In the genomic region with DNA sequence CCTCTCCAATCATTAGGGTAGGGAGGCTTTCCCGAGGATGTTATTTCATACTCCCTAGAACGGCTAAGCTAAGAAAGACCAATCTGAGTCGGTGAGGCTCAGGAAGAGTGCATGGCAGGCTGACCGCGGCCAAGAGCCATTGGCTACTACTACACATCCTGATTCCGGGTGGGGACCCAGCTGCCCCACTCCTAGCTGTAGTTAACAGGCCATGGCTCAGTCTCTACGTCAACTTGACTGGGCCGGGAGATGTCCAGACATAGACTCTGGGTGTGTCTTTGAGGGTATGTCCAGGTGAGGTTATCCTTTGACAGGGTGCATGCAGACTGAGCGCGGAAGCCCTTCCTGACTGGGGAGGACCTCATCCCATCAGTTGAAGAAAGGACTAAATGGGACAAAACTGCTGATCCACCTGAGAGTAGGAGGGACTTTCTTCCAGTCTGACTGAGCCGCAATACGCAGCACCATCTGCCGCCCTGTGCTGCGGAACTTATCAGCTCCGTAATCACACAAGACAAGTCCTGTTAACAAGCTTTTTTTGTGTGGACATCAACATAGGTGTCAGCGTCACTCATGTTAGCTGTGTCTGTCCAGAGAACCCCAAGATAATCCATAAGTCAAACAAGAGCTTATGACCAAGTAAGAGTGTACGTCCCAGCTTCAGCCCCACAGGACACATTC, we compare ENCODE assay signal across 13 mouse cellular contexts. TPM values are rescaled to one million over a fixed set of nuclear protein-coding genes. Genes with fewer than 3 reads are reported as not detected.
DNase-seq lines count a peak whose midpoint lies in the region; ATAC-seq and TF ChIP-seq lines count a peak whose summit lies in the region.
"Had no signal": no experiment of that assay in that cellular context is flagged by ENCODE, and none has a peak within 500 bp of the region (broad histone marks: within the 10 kb centered on the region; RNA-seq: fewer than 3 reads in every experiment).

No protein-coding gene starts in this region.

- peak; percentile 91 for DNase-seq in heart, adult 11 months
- no peak for DNase-seq in heart, postnatal 10 days
- no peak for DNase-seq in kidney, postnatal 36 days
- DNase-seq in stomach, postnatal 0 days (ENCODE audit: low spot score) = no peak
- DNase-seq: adrenal gland, adult 2 months; cerebellum, adult 2 months; gastrocnemius, postnatal 36 days; layer of hippocampus, adult 9-11 months had no signal

- peaks cover 8% of the 10 kb centered on the region for H3K36me3 ChIP-seq in kidney, embryonic 15.5 days
- H3K36me3 ChIP-seq in stomach, embryonic 15.5 days = no peaks in the 10 kb centered on the region
- H3K36me3 ChIP-seq in stomach, postnatal 0 days (ENCODE audit: control insufficient read depth, insufficient read depth, low read length) = no peaks in the 10 kb centered on the region
- H3K36me3 ChIP-seq in stomach, embryonic 16.5 days (ENCODE audit: control insufficient read depth, insufficient read depth, low read length) = no peaks in the 10 kb centered on the region
- H3K36me3 ChIP-seq in forebrain, embryonic 13.5 days (ENCODE audit: poor library complexity, severe bottlenecking) = 0 out of 2 replicates have a peak, but pooled peaks cover 1% of the 10 kb centered on the region
- H3K36me3 ChIP-seq: liver, embryonic 15.5 days had no signal

- no peak for TF ChIP-seq CTCF in stomach, postnatal 0 days (IDR thresholded peaks at IDR 0.05; ENCODE audit: low read depth)

- H3K9me3 ChIP-seq in kidney, embryonic 15.5 days (replicated peaks) = peaks cover 9% of the 10 kb centered on the region; the same call in 1 of the 2 replicates
- H3K9me3 ChIP-seq in stomach, embryonic 15.5 days = 0 out of 2 replicates have a peak, but pooled peaks cover 2% of the 10 kb centered on the region
- no peaks in the 10 kb centered on the region for H3K9me3 ChIP-seq in stomach, postnatal 0 days (ENCODE audit: control insufficient read depth, low read length)
- H3K9me3 ChIP-seq in stomach, embryonic 16.5 days (replicated peaks; ENCODE audit: control insufficient read depth, low read length) = peaks cover 5% of the 10 kb centered on the region; the same call in 1 of the 2 replicates
- peaks cover 9% of the 10 kb centered on the region; the same call in 1 of the 2 replicates for H3K9me3 ChIP-seq in forebrain, embryonic 13.5 days (replicated peaks)
- H3K9me3 ChIP-seq: liver, embryonic 15.5 days had no signal

- H3K27ac ChIP-seq in kidney, embryonic 15.5 days = peak overlapping the region; percentile 96
- peak overlapping the region; percentile 13; the same call in 1 of the 2 replicates for H3K27ac ChIP-seq in stomach, embryonic 15.5 days
- H3K27ac ChIP-seq in stomach, postnatal 0 days (replicated peaks) = no peak overlapping the region
- 0 out of 2 replicates have a peak overlapping the region, but pooled peaks have one; percentile 26 for H3K27ac ChIP-seq in stomach, embryonic 16.5 days (ENCODE audit: low read length)
- no peak overlapping the region for H3K27ac ChIP-seq in forebrain, embryonic 13.5 days

- H3K27me3 ChIP-seq in kidney, embryonic 15.5 days = no peaks in the 10 kb centered on the region; the same call in 1 of the 2 replicates
- no peaks in the 10 kb centered on the region for H3K27me3 ChIP-seq in stomach, embryonic 15.5 days (replicated peaks)
- no peaks in the 10 kb centered on the region for H3K27me3 ChIP-seq in stomach, postnatal 0 days (ENCODE audit: control insufficient read depth, insufficient read depth, low read length)
- no peaks in the 10 kb centered on the region for H3K27me3 ChIP-seq in stomach, embryonic 16.5 days (ENCODE audit: control insufficient read depth, insufficient read depth, low read length)
- no peaks in the 10 kb centered on the region for H3K27me3 ChIP-seq in forebrain, embryonic 13.5 days

- ATAC-seq in kidney, embryonic 15.5 days (replicated peaks; ENCODE audit: low FRiP score) = no peak
- no peak for ATAC-seq in stomach, embryonic 15.5 days (ENCODE audit: insufficient read depth, low FRiP score, low read depth)
- ATAC-seq in stomach, postnatal 0 days (ENCODE audit: low FRiP score, low TSS enrichment) = no peak
- no peak for ATAC-seq in stomach, embryonic 16.5 days (ENCODE audit: insufficient read depth, low FRiP score)
- no peak for ATAC-seq in forebrain, embryonic 13.5 days

- peaks cover 85% of the 10 kb centered on the region for H3K4me1 ChIP-seq in kidney, embryonic 15.5 days
- H3K4me1 ChIP-seq in stomach, embryonic 15.5 days = peaks cover 41% of the 10 kb centered on the region
- H3K4me1 ChIP-seq in stomach, postnatal 0 days (replicated peaks; ENCODE audit: control insufficient read depth, insufficient read depth) = 0 out of 2 replicates have a peak, but pooled peaks cover 7% of the 10 kb centered on the region
- peaks cover 21% of the 10 kb centered on the region for H3K4me1 ChIP-seq in stomach, embryonic 16.5 days (ENCODE audit: control insufficient read depth, insufficient read depth, low read length)
- H3K4me1 ChIP-seq in forebrain, embryonic 13.5 days = peaks cover 37% of the 10 kb centered on the region

- TF ChIP-seq EP300 in stomach, postnatal 0 days (optimal IDR thresholded peaks at IDR 0.05) = no peak

- 64% methylated on average over 17 of the region's 17 CpGs for WGBS in kidney, embryonic 15.5 days
- WGBS in stomach, embryonic 15.5 days = 82% methylated on average over 17 of the region's 17 CpGs
- WGBS in stomach, postnatal 0 days = 79% methylated on average over 17 of the region's 17 CpGs
- WGBS in stomach, embryonic 16.5 days = 78% methylated on average over 17 of the region's 17 CpGs
- WGBS in forebrain, embryonic 13.5 days = 93% methylated on average over 17 of the region's 17 CpGs

- intact Hi-C loops in heart, postnatal 10 days (cut with DNase I) = no loop called here

- peak overlapping the region; percentile 24 for H3K4me2 ChIP-seq in kidney, embryonic 15.5 days
- peak overlapping the region; percentile 1; the same call in 1 of the 2 replicates for H3K4me2 ChIP-seq in stomach, embryonic 15.5 days
- no peak overlapping the region for H3K4me2 ChIP-seq in stomach, postnatal 0 days (replicated peaks; ENCODE audit: low read depth)
- H3K4me2 ChIP-seq in stomach, embryonic 16.5 days (ENCODE audit: low read depth, low read length) = no peak overlapping the region
- H3K4me2 ChIP-seq in forebrain, embryonic 13.5 days = no peak overlapping the region
- H3K4me2 ChIP-seq: liver, embryonic 15.5 days had no signal

- 0 out of 2 replicates have a peak overlapping the region, but pooled peaks have one; percentile 14 for H3K9ac ChIP-seq in kidney, embryonic 15.5 days
- no peak overlapping the region for H3K9ac ChIP-seq in stomach, embryonic 15.5 days
- no peak overlapping the region for H3K9ac ChIP-seq in stomach, postnatal 0 days (ENCODE audit: low read length)
- H3K9ac ChIP-seq in stomach, embryonic 16.5 days (ENCODE audit: low read length) = no peak overlapping the region; the same call in 1 of the 2 replicates
- no peak overlapping the region for H3K9ac ChIP-seq in forebrain, embryonic 13.5 days
- H3K9ac ChIP-seq: liver, embryonic 15.5 days had no signal

- no peak overlapping the region for H3K4me3 ChIP-seq in kidney, embryonic 15.5 days (replicated peaks)
- no peak overlapping the region for H3K4me3 ChIP-seq in stomach, embryonic 15.5 days (replicated peaks)
- no peak overlapping the region for H3K4me3 ChIP-seq in stomach, postnatal 0 days (ENCODE audit: low read depth, low read length)
- no peak overlapping the region for H3K4me3 ChIP-seq in stomach, embryonic 16.5 days (replicated peaks; ENCODE audit: low read length)
- H3K4me3 ChIP-seq in forebrain, embryonic 13.5 days = no peak overlapping the region
- H3K4me3 ChIP-seq: liver, embryonic 15.5 days had no signal

RNA-seq across cellular contexts. Expression of gene Bahcc1, which starts 14.4 kb away (rescaled TPM):
- 10 to 100 TPM in 1 of 2 experiments, 1 to 10 TPM in 1; 8.8 to 14.1 TPM for total RNA-seq in heart, postnatal 10 days (2021)
- polyA plus RNA-seq in kidney, embryonic 15.5 days (2015; fragmentation: Nextera tagmentation; extraction: Ambion mirVana) = 11.8 and 14.1 TPM in 2 replicates
- polyA plus RNA-seq in stomach, embryonic 15.5 days (2015; fragmentation: Nextera tagmentation; extraction: Ambion mirVana) = 7.2 and 7.9 TPM in 2 replicates
- polyA plus RNA-seq in stomach, postnatal 0 days (2015; fragmentation: Nextera tagmentation; extraction: Ambion mirVana) = 2.7 and 2.9 TPM in 2 replicates
- polyA plus RNA-seq in stomach, embryonic 16.5 days (2015; fragmentation: Nextera tagmentation; extraction: Ambion mirVana) = 4.5 and 5.6 TPM in 2 replicates
- 17.2 TPM in 2 replicates for polyA plus RNA-seq in forebrain, embryonic 13.5 days (2015; fragmentation: Nextera tagmentation; extraction: Ambion mirVana)

Comparison
In these comparisons a context has a peak if more than half of its experiments do, and no peak if none do; other contexts are left out.
1. H3K27ac ChIP-seq: peak in kidney, embryonic 15.5 days (single experiment), stomach, embryonic 15.5 days (single experiment) and stomach, embryonic 16.5 days (single experiment); none in stomach, postnatal 0 days (single experiment) and forebrain, embryonic 13.5 days (single experiment).
2. H3K4me2 ChIP-seq: peak in kidney, embryonic 15.5 days (single experiment) and stomach, embryonic 15.5 days (single experiment); none in stomach, postnatal 0 days (single experiment), stomach, embryonic 16.5 days (single experiment) and forebrain, embryonic 13.5 days (single experiment).